Mouse (Mus musculus) embryonic fibroblast, embryonic 13.5 days (primary cell): ENCODE data around the gene Fancc. TPM values are rescaled to one million over a fixed set of nuclear protein-coding genes. Genes with fewer than 3 reads are reported as not detected.

Experiments used
- H3K27ac ChIP-seq: 2 replicates; pipeline ENCODE4 v1.5.1; 2012; ENCODE audit warnings: low read length, control low read depth, inconsistent platforms; ENCODE audit not compliant: insufficient read depth
- H3K4me1 ChIP-seq: 2 replicates; pipeline ENCODE4 v1.6.1; 2011; ENCODE audit warnings: low read length; ENCODE audit not compliant: control insufficient read depth, insufficient read depth
- H3K4me3 ChIP-seq: 2 replicates; pipeline ENCODE4 v1.5.1; 2011; ENCODE audit warnings: mild to moderate bottlenecking, control low read depth, low read length; ENCODE audit not compliant: insufficient read depth
- CTCF ChIP-seq: IDR thresholded peaks from 2 replicates; pipeline ENCODE4 v1.5.1; 2011; ENCODE audit warnings: mild to moderate bottlenecking, control low read depth, low read length, moderate library complexity, borderline replicate concordance; ENCODE audit not compliant: insufficient read depth
- POLR2A ChIP-seq: IDR thresholded peaks from 2 replicates; pipeline ENCODE4 v1.6.1; 2011; ENCODE audit warnings: low read depth, mild to moderate bottlenecking, control low read depth, low read length, moderate library complexity
- polyA plus RNA-seq: library from polyadenylated mRNA; stranded (reverse); fragments of >200 nt; gene quantifications from 2 replicates; pipeline ENCODE4 v1.2.4, GENCODE M21; 2011; ENCODE audit warnings: low read depth; ENCODE audit not compliant: missing spikeins, insufficient read length

Fancc gene
- polyA plus RNA-seq, 1 experiment, result 9.3 TPM

DNA sequence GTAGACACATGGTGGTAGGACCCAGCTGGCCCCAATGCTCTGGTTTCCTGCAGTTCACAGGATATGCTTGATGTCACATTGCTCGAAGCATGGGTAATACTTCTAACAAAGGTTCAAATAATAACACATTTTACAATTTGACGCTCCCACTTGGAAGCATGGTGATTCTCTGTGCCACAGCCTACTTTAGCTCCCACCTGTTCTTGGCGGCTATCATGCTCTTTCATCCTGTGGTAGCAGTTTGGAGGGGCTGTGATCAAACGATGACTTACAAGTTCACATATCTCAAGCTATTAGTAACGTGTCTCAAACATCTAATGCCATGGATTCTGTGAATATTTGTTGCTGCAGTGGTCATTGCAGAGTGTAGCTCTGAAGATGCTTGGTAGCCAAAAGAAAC, 219.8 kb downstream of the Fancc start:
- H3K4me3 ChIP-seq, result no peak overlapping the region
- TF ChIP-seq CTCF (no peak), POLR2A (0 out of 2 replicates have a peak, but pooled peaks have one; percentile 24)
- H3K27ac ChIP-seq, result peak overlapping the region; percentile 75
- peaks cover 27% of the 10 kb centered on the region for H3K4me1 ChIP-seq

DNA sequence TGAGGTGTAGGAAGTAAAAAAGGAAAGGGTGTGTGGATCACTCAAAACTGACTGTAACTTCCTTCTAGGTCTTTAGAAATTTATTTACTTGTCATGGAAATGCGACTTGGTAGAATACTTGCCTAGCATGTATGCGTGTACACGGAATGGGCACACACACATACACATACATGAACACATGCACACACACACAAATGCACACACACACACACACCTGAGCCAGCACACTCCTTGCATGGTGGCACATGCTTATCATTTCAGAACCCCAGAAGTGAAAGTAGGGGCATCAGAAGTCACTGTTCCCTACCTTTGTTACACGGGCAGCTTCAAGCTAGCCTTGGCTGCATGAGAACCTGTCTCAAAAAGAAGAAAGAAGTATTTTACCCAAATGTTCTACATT, 220.7 kb downstream of the Fancc start:
- Histone ChIP-seq H3K4me3 (peak overlapping the region; percentile 26; the same call in 1 of the 2 replicates), H3K4me1 (peaks cover 25% of the 10 kb centered on the region), H3K27ac (peak overlapping the region; percentile 8; the same call in 1 of the 2 replicates)
- TF ChIP-seq CTCF, result no peak
- no peak for TF ChIP-seq POLR2A

DNA sequence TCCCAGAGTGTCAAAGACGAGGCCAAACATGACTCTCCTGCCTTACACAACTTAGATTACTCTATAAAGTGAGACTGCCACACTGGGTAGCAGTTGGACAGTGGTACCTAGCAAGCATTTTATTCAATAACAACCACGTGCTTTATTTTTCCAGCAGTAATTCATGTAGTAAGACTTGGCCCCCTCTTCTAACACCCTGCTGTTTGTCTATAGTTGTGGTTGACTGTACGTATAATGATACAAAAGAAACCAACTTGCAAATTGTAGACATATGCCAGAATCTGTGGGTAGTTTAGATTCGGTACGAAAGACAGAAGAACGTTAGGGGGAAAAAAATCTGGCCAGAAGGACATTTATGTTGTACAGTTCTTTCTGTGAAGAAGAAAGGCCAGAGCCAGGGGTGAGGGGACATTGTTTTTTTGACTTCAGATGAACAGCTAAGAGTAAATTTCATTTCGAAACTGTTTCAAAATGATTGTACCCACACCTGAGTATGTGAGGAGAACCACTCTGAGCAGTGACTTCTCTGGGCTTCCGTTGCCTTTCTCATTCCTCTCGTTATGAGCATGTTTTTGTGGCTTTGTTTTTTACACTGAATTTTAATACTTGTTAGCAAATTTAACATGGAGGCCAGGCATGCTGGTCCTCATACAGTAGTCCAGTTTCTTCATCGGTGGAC, 222.5 kb downstream of the Fancc start:
- TF ChIP-seq CTCF (no peak), POLR2A (no peak)
- Histone ChIP-seq H3K4me3 (peak overlapping the region; percentile 36), H3K4me1 (peaks cover 23% of the 10 kb centered on the region), H3K27ac (peak overlapping the region; percentile 6)

DNA sequence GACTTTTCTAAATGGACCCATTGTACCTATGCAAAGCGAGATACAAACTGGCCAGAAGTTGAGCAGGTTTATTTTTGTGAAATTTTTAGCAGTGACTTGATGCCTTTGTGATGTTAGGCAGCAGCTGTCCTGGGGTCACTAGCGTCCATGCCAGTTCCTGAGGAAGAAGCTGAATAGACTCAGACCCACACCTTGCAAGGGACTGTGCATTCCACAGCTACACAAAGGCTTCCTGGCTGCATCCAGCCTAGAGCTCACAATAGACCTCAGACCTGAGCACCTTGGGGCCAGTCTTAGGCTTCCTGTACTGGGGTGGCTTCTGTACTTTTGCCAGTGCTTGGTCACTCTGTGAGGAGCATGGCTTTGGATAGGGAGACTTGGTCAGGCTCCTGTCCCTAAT, 223.2 kb downstream of the Fancc start:
- Histone ChIP-seq H3K4me3 (peak overlapping the region; percentile 36), H3K4me1 (peaks cover 28% of the 10 kb centered on the region), H3K27ac (peak overlapping the region; percentile 6)
- TF ChIP-seq POLR2A (no peak), CTCF (no peak)

DNA sequence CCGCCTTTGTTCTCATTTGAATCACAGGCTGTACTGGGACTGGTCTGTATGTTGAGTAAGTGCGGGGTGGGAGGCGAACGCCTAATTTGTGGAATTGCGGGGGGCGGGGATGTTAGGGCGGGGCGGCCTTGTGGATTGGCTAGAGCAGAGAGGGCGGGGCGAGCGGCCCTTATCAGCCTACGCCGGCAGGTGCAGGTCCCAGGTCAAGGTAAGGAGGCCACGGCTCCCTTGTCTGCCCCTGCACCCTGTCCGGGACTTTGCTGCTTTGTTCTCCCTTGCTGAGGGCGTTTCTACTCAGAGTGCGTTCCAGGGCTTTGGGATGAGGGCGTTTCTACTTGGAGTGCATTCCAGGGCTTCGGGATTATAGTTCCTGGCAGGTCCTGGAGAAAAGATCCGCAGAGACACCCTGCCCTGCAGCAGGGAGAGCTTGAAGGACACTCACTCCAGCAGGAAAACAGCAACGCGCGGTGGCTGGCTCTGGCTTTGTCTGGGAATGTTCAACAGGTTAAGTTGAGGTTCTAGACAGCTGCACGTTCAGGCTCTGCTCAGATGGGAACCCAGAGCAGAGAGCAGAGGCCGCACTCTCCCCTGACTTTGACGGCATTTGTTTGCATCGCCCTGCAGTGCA, 224.4 kb downstream of the Fancc start:
- Histone ChIP-seq H3K27ac (peak overlapping the region; percentile 80), H3K4me1 (peaks cover 28% of the 10 kb centered on the region), H3K4me3 (peak overlapping the region; percentile 49)
- TF ChIP-seq POLR2A, result peak; percentile 65
- no peak for TF ChIP-seq CTCF

DNA sequence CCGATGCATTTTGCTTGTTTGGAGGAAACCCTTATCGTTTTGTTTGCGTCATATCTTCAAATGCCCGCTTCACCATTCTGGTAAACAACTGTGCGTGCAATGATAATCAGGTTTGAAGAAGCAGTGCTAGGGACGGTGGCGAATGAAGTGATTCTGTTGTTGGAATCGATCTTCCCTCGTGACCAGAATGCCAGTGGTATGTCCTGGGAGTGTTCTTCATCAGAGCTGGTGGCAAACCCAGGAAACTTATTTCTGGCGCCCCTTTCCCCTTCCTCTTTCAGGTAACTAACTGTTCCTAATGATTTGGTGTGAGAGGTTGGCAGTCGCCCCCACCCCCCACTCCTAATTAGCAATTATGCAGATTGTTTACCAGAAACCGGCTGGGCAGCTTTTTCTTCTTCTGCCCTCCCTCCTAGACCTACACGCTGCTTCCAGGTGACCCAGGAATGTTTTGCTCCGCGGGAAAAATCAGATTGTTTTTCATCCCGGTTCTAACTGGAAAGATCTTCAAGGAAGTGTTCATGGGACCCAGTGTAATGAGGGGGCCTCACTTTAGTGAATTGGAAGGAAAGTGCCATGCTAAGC, 225.0 kb downstream of the Fancc start:
- Histone ChIP-seq H3K4me1 (peaks cover 23% of the 10 kb centered on the region), H3K27ac (peak overlapping the region; percentile 59), H3K4me3 (peak overlapping the region; percentile 19)
- no peak for TF ChIP-seq POLR2A
- no peak for TF ChIP-seq CTCF

DNA sequence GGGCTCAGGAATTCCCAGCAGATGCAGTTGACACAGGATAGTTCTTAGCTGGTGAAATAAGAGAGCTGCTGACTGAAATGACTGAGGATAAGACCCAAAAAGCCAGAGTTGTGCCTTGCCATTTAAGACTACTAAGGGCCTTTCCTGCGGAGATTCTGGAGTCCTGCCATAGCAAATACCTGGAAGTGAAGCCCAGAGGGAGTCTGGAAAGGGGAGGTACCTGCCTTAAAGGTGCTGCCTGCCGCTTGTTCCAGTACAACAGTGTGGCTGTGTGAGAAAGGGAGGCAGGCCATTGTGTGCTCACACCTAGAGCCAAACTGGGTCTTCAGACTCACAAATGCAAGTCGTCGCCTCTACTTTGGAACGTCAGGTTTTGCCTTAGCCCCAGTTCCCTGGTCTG, 226.9 kb downstream of the Fancc start:
- Histone ChIP-seq H3K4me3 (no peak overlapping the region), H3K4me1 (peaks cover 30% of the 10 kb centered on the region), H3K27ac (peak overlapping the region; percentile 28)
- TF ChIP-seq POLR2A (no peak), CTCF (no peak)

DNA sequence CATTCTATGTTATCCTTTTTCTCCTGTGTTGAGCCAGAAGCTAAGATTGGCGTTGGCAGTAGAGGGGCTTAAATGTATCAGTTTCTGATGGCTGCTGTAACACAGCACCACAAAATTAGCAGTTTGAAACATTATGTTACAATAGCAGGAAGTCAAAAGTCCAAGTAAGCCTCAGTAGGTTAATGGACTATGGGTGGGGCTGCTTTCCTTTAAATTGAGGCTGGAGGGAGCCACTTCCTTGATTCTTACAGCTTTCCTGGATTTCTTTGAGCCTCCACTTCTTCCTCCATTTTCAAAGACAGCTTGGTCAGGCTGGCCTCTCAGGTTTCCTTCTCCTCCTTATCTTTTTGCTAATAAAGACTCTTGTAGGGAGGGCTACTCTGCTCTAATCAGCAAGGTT, 228.3 kb downstream of the Fancc start:
- Histone ChIP-seq H3K27ac (peak overlapping the region; percentile 51), H3K4me1 (peaks cover 30% of the 10 kb centered on the region), H3K4me3 (no peak overlapping the region)
- no peak for TF ChIP-seq CTCF
- no peak for TF ChIP-seq POLR2A

DNA sequence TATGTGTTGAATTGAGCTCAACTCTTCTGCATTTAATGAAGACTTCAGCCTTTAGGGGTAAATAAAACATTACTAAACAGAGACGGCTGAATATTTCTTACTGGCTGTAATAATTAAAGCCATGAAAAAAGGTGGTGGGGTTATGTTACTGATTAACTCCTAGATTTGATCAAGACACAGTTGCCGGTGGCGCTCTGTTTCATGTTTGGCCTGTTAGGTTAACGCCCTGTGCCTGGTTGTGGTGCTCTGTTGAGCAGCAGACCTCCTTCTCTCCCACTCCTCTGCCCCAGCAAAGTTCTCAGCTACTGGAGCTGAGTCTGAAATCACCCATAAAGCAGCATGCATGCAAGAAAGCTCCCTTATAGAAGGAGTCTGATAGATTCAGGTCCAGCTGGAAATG, 228.7 kb downstream of the Fancc start:
- H3K27ac ChIP-seq, result peak overlapping the region; percentile 51
- peaks cover 30% of the 10 kb centered on the region for H3K4me1 ChIP-seq
- TF ChIP-seq POLR2A (no peak), CTCF (no peak)
- no peak overlapping the region for H3K4me3 ChIP-seq
